Mouse (Mus musculus): ENCODE measurements around the gene Dusp13.

The Dusp13 gene

DNA sequence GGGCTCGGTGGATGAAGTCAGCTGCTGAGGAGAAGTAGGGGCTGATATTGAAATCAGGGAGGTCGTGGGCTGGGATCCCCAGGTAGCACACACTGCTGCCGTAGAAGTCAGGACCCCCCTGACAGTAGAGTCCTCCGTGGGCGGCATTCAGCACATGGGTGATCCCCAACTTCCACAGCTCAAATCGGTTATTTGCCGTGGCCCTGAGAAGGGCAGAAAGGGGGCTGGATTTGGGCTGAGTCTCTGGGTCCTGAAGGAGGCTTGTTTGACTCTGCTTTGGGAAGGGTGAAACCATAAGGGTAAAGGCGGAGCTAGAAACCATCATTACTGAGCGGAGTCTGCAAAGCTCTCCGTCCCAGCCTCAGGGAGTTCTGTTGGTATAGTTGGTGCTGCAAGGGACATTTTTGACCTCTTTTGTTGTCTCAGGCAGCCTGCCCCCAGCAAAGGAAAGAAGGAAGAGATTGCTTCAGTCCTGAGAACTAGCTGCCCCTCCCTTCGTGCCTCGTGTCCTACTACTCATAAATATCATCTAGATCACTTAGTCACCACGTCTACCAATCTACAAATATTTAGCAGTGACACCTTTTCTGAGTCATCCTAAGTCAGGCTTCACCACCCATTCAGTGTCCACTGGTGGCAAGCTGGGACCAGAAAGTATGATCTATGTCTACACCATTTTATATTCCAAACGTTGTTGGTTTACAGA, 3.4 kb downstream of the Dusp13 start:
- no peak for DNase-seq (ENCODE audit: low spot score in 2 of 2)

DNA sequence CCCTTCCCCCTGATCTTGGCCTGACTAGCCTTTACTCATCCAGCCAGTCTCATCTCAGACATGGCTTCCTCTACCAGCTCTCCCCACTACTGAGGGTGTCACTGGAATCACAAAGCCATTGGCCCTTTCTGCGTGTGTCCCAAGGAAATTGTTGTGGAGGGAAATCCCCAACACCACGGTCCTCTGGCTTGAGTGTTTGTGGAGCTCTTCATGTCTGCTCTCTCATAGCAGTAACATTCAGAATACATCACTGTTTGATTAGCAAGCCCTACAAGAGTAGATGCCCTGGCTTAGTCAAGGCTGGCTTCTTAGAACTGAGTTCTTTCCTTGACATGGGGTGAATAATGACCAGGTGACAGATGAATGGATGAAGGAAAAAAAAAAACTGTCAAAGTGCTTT, 4.1 kb downstream of the Dusp13 start:
- no peak for DNase-seq (ENCODE audit: low spot score in 2 of 2)

DNA sequence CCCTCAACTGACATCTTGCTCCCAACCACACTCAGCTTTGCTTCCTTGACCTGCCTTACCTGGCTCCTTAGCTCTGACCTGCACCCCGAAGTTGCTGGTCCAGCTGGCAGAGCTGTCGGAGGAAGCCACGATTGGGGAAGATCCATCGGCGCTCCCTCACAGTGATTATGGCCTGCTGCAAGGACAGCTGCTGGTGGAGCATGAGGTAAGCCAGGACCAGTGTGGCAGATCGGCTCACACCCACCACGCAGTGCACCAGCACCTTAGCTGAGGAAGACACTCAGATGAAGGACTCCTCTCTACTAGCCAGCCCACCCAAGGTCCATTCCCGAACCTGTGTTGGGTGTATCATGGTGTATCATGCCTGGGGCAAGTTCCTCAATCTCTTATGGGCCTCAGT, 4.7 kb downstream of the Dusp13 start:
- no peak for DNase-seq (ENCODE audit: low spot score in 2 of 2)

DNA sequence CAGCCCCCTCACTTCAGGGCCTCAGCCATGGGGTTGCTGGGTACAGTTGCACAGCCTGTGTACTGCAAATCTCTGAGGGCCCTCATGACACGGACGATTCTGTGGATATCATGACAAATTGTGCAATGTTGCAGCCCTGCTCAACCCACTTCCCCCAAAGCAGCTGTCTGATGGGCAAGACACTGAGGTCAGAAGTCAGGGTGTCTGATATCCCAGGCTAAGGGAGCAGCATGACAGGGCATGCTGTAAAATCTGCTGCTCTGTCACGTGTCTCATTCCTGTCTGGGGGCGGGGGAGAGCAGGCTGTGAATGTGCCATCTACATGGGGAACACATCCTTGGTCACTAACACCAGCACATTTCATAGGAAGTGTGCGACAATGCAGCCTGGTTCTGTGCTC, 5.8 kb downstream of the Dusp13 start:
- DNase-seq (ENCODE audit: low spot score in 2 of 2), result no peak

DNA sequence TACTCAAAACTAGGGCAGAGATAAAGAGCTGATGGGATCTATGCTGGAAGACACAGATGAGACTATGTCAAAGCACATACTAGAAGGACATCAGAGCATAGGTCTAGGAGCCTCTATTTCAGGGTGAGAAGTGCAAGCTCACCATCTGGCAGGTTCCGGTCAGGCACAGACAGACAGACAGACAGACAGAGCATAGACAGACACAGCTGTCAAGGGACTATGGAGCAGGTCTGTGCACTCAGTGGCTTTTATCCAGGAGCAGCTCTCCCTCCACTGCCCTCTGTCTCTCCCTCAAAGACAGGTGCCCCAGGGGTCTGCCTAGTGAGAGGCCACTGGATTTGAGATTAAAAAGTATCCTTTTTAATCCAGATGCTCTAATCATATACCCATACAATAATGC, 6.8 kb downstream of the Dusp13 start:
- no peak for DNase-seq (ENCODE audit: low spot score in 2 of 2)

DNA sequence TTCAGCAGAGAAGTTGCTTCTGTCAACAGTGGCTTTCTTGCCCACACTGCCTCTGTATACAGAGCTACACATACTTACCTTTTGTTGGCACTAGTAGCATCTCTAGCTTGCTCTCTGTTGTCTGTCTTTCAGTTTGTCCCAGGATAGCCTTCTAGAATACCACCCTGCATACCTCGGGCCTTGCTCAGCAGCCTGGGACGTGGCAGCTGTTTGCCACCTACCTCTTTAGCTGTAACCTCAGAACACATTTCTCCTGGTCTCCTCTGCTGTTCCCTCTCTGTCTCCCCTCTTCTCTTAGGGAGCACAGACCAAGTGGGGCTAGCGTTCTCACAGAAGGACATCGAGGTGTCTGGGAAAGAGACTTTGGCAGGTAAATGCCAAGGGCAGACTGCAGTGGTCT, 8.5 kb downstream of the Dusp13 start:
- no peak for DNase-seq (ENCODE audit: low spot score in 2 of 2)

DNA sequence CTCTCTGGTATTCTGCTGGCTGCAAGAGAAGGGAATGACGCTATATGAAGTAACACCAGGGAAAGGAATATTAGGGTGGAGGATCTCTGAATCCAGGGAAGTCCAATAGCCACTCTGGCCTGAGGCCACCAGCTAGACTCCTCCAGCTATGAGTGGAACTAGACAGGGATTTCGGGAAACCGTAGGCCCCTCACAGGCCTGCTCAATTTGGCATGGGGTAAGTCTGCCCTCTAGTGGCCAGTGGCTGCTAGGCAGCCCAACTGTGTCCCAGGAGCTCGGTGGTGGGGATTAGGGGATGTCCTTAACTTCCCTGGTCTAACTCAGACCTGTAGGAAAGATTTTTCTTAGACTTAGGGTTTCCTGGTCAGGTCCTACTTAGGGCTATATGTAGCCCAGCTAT, 9.2 kb downstream of the Dusp13 start:
- peak; percentile 74 to 91 for DNase-seq (ENCODE audit: low spot score in 2 of 2)

DNA sequence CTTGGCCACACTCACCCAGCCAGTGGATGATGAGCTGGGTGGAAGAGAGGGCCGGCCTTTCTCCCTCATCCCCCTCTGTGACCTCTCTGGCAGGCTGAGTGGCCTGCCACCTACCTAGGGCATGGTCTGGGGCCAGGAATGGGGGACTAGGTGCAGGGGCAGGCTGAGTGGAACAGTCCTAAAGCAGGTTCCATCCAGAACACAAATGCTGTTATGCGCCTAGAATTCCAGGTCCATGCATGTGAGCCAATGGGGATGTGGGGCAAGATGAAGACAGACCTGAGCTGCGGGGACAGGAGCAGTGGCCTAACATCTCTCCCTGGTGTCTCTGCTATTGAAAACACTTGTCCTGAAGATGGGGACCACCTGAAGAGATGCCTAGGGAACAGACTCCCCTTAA, 9.7 kb downstream of the Dusp13 start:
- DNase-seq (ENCODE audit: low spot score in 2 of 2), result no peak

DNA sequence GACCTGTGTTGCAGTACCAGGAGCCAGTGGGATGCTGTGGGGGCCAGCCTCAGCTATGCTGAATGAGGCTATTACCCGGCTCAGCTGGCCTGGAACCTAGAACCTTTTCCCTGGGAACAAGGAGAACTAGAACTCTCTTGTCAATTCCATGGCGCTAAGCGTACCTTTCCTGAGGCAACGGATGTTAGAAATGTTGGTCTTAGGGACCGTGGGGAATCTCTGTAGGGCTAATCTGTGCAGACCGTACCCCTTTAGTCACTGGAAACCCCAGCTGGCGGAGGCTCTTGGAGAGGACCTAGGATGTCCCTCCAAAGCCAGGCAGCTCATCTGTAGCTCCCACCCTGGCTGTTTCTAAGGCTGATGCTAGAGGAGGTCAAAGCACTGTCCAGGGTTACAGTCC, 10.6 kb downstream of the Dusp13 start:
- no peak for DNase-seq (ENCODE audit: low spot score in 2 of 2)

DNA sequence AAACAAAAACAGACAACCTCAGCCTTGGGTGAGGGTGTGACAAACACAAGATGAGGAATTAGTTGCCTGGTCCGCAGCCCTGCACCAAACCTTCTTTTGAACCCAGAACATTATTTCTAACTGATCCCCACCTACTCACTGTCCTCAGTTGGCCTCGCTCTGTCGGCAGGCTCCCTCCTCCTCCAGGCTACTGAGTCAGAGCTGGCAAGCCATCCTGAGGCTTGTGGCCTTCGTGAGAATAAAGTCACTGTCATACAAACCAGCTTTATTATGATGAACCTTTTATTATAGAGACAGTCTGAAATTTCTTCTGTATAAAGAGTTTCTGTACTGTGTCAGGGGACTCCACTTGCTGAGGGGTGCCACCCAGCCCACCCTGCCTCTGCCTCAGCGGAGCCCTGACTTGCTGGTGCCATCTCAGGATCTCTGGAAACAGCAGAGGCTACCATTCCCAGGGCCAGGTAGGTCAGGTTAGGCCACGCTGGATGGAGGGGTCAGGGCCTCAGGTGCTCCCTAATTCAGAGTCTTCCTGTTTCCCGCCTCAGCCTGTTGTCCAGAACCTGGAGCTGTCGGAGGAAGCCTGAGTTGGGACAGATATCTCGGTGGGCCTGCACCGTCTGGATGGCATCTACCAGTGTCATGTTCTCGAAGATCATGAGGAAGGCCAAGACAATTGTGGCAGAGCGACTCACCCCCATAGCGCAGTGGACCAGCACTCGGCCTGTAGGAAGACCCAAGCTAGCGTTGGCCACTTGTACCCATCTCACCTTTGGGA, 17.7 kb downstream of the Dusp13 start:
- DNase-seq (ENCODE audit: low spot score in 2 of 2), result no peak

DNA sequence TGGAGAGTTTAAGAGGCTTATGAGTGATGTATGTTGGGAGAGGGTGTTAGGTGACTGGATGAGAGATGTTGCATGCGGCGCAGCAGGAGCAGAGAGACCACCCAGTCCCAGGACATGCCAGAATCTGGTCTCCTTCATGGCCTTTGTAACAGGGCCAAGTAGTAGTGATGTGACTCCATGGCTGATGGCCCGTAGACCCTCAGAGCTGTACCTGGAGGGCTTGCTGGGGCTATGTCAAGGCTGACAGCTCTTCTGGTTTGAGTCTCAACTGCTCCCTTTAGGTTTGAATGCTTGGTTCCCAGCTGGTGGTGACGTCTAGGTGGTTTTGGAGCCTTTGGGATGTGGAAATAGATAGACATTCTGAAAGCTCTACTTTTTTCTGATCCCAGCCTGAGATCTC, 21.0 kb downstream of the Dusp13 start:
- no peak for DNase-seq (ENCODE audit: low spot score in 2 of 2)

DNA sequence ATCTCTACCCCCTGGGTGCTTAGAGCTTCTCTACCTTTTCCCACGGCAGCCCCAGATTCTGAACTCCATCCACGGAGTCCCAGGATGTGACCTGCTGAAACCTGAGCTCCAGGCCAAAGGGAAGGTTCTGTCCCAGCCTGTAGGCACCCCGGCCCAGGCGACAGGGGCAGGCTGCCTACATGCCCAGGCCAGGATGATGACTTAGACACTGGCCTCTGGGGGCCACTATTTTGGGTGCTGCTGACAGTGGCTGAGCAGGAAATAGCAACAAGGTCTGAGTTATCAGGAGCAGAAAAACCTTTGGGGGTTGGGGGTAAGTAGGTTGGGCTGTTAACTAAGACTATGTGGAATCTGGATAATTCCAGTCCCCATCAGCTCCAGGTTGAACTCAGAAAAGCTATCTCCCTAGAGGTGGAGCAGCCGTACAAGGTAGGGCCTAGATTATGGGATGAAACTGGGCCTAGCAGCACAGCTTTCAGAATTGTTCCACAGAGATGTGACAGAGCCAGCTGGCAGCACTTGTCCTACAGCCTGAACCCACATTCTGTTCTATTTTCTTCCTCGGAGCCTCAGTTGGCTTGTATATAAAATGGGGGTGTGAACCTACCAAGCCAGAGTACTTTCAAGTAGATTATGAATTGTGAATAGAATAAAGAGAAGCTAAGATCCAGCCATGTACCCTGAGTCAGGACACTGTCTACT, 21.8 kb downstream of the Dusp13 start:
- DNase-seq (ENCODE audit: low spot score in 2 of 2), result no peak

DNA sequence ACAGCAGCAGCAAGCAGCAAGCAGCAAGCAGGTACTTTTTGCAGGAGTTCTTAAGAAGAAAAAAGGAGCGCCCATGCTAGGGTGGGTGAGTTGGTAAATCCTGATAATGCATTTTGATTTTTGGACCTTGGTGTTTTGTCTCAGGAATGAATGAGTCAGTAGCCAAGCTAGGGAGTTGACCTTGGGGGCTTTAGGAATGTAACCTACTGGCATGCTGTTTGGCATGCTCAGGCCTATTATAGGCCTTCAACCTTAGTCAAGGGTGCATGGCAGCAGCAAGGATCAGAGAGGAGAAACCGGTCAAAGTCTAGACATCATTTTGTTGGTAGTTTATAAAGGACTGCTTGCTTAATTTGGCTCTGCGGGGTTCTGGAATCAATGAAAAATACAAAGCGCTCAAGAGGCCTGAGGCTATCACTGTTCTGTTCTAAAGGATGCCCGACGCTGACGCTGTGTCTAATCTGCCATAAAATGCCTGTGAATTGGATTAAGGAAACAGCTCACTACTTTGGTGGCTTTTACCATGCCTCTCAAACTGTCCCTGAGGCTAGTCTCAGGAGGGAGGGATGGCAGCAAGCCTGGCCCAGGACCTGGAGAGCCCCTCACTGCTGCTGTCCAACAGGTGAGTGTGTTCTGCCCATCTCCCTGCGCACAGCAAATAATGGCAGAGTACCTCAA, 28.8 kb downstream of the Dusp13 start:
- no peak for DNase-seq (ENCODE audit: low spot score in 2 of 2)

DNA sequence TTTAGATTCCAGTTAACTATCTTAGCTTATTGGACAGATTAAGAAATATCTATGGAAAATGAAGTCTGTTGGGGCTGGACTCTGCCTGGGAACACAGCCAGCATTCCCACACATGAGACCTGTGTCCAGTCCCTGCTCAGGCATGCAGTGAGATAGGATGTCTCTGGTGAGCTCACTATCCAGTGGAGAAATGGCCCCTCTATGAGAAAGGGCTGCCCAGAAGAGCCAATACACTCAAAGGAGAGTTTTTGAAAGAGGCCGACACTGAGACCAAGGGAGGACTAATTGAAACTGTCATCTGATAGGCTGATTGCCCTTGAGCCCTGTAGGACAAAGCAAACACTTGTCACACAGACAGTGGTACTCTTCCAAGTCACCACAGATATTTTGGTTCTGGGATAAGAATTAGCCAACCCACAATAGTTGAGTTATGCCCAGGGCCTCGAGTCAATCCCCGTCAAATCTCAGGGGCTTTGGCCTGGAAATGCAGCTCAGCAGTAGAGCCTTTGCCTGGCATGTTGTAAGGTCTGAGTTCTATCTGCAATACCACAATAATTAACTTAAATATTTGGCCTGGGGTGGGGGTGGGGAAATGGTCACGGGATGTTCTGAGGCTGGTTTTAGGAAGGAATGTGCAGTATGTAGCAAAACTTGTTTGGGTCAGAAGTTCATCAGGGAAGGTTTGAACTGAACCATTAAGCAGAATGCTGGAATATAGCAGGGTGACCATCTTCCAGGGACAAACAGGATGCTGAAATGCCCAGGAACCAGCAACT, 30.4 kb downstream of the Dusp13 start:
- no peak for DNase-seq (ENCODE audit: low spot score in 2 of 2)

DNA sequence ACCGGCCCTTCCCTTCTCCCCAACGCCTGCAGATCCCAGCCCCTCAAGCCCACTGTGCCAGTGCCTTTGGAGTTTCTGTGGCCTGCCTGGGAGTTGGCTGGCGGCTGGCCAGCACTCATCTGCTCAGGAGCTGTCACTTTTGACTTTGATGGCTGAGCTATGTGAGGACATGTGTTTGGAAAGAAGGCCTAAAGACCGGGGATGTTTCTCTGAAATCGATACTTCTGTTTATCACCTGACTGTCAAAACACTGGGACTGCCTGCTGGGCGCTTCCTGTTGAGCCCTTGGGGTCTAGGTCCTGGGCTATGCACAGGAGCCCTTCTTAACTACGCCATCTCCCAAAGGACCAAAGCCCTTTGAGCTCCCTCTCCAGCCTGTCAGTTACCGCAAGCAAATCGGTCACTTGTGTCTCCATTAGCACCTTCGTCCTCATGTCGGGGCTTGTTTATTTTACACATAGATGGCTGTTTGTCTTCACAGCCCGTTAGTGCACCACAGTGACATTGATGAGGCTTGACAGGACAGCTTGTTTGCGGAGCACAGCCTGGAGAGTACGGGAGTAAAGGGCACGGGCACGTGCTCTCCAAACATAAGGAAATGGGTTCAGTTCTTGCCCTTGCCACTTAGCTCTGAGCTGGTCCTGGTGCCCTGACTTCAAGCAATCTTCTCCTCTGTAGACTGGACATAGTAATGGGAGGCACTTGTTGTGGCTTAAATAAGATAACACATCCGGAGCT, 31.2 kb downstream of the Dusp13 start:
- peak in 1 of 2 experiments; percentile 23 for DNase-seq (ENCODE audit: low spot score in 2 of 2)

DNA sequence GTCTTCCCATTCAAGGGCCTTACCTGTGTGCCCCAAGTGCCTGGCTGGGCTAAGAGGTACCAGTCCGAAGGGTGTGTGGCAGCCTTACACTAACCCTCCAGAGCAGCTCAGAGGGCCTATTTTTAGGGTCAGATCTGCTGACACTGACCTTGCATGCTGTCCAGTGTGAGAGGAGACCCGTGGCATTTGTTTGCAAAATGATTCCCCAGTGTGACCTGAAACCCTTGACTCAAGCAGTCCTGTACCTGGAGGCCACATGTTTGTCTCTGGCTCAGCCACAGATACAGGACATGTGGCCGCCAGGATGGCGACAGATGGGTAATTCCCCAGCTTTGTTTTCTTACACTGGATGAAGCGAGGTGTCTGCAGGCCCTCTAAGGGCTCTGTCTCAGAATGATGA, 36.5 kb downstream of the Dusp13 start, which contains the start of gene Dupd1:
Gene Dupd1 (minus strand): TSS at position 91 of the 400 bp plus-strand sequence.
- no peak for DNase-seq (ENCODE audit: low spot score in 2 of 2)

DNA sequence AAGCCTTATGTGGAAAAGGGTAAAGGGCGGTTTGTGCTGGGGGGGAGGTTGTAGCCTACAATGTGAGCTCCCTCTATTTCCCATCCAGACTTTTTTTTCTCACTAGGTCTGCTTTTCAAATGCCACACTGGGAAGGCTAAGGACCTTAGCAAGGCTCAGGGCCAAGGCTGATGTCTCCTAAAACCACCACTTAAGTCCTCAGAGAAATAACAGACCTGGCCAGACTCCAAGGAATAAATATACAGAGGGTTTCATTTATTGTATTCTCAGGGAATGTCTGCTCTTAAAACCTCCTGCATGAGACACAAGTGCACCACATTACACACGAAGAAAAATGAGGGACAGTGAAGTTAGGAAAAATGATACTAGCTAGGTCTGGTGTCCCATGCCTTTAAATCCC, 39.8 kb downstream of the Dusp13 start:
- no peak for DNase-seq (ENCODE audit: low spot score in 2 of 2)

DNA sequence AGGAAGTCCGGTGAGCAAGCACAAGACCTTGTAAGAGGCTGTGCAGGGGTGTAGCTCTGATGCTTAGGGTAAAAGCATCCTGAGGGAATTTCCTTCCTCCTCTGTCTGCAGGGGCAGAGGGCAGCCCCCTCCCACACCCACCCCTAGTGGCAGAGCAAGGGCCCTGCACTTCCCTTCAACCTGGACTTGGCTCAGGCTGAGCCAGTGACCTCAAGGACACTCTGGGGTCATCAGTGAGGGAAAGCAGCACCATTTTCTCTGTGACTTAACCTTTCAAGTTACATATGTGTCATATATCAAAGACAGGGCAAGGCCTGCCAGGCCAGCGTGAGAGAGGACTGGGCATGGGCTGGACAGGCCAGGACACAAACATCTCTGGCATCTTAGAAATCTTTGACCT, 41.4 kb downstream of the Dusp13 start:
- DNase-seq (ENCODE audit: low spot score in 2 of 2), result no peak

DNA sequence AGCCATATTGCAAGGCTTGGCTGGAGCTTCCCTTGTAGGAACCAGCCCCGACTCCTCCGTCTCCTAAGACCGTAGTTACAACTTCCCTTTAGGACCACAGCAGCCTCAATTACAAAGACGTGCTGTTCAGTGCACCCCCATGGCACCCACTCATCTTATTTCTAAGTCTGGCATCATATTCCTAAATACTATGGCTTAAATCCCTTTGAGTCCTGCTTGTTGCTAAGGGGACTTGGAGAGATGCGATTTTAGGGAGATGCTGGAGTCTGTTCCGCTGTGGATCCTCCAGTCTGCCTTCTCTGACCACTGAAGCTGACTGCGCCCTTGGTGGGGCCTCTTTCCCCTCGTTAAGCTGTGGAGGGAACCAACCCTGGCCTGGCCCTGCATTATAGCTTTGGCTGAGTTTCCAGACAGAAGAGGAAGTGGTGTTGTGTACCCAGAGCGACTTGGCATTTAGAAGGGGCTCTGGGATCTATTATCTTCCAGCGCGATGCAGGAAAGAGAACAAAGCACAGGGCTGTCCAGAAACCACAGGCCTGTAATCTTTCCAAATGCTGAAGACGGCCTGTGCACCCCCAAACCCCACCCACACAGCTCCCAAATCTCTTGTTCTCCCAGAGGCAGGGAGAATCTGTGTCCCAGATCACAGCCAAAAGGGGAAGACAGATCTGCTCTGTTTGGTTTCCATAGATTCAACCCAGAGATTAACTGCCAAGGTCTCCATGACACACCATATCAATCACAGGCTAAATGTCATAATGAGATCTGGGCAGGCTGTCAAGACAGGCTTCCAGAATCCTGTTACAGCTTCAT, 44.0 kb downstream of the Dusp13 start:
- DNase-seq (ENCODE audit: low spot score in 2 of 2), result peak in 1 of 2 experiments; percentile 24

DNA sequence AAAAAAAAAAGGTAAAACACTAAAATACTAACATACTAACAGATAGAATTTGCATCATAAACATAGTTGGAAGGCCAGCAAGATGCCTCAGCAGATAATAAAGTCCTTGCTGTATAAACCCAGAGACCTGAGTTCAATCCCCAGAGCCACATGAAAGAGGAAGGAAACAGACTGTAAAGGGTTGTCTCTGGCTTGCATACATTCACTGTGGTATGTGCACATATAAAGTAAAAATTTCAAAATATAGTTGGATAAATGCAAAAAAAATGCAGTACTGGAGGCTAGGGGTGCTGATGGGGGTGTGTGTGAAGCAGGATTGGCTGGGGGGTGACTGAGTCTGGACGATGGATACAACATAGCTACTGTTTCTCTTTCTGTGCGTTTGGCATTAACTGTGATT, 45.5 kb downstream of the Dusp13 start:
- no peak for DNase-seq (ENCODE audit: low spot score in 2 of 2)
